ENCODE assay signal across 7 mouse cellular contexts in genomic region chr1:150873231-150873630, GRCm38 (mm10).
DNase-seq lines count a peak whose midpoint lies in the region.

No protein-coding gene starts in this region.

- no peaks in the 10 kb centered on the region for H3K36me3 ChIP-seq in heart, embryonic 10.5 days

- peaks cover 7% of the 10 kb centered on the region for H3K4me1 ChIP-seq in heart, embryonic 10.5 days

- WGBS in heart, embryonic 10.5 days = 36% methylated on average over 6 of the region's 6 CpGs

- H3K4me3 ChIP-seq in heart, embryonic 10.5 days = no peak overlapping the region

- no peaks in the 10 kb centered on the region for H3K9me3 ChIP-seq in heart, embryonic 10.5 days

- DNase-seq in adrenal gland, adult 2 months = peak; percentile 55
- peak; percentile 96 for DNase-seq in brain, adult 2 months (ENCODE audit: low read depth, low spot score)
- no peak for DNase-seq in heart, embryonic 10.5 days (ENCODE audit: low spot score)
- DNase-seq in kidney, postnatal 36 days = peak; percentile 61 to 78
- DNase-seq in spleen, adult 12 weeks (ENCODE audit: low spot score) = no peak
- no peak for DNase-seq in layer of hippocampus, adult 8-10 months (ENCODE audit: low spot score in 2 of 2)
- no peak for DNase-seq in embryo, embryonic 10.5 days (ENCODE audit: low spot score)

- H3K27ac ChIP-seq in heart, embryonic 10.5 days = peak overlapping the region; percentile 53; the same call in 1 of the 2 replicates

- H3K27me3 ChIP-seq in heart, embryonic 10.5 days (ENCODE audit: insufficient read depth, poor library complexity, severe bottlenecking) = no peaks in the 10 kb centered on the region

Comparison
In these comparisons a context has a peak if more than half of its experiments do, and no peak if none do; other contexts are left out.
1. DNase-seq: peak in adrenal gland, adult 2 months (single experiment), brain, adult 2 months (single experiment) and kidney, postnatal 36 days (2 of 2); none in heart, embryonic 10.5 days (single experiment), spleen, adult 12 weeks (single experiment), layer of hippocampus, adult 8-10 months (0 of 2) and embryo, embryonic 10.5 days (single experiment).